Mouse (Mus musculus) bone marrow, adult 2 months (tissue): ENCODE measurements around the gene Tango6. TPM values are rescaled to one million over a fixed set of nuclear protein-coding genes. Genes with fewer than 3 reads are reported as not detected.

Source experiments
- H3K27ac ChIP-seq: fragments of 200-500 bp; 2 replicates; pipeline ENCODE4 v1.5.1; 2012; ENCODE audit warnings: low read depth, mild to moderate bottlenecking, control low read depth, inconsistent platforms, low read length; ENCODE audit not compliant: control insufficient read depth, poor library complexity, insufficient read depth
- H3K4me1 ChIP-seq: fragments of 200-500 bp; 2 replicates; pipeline ENCODE4 v1.6.1; 2011; ENCODE audit warnings: low read length; ENCODE audit not compliant: control insufficient read depth, insufficient read depth
- H3K4me3 ChIP-seq: fragments of 200-500 bp; replicated peaks from 2 replicates; pipeline ENCODE3; 2011; ENCODE audit warnings: mild to moderate bottlenecking, low read depth, low read length, control low read depth; ENCODE audit not compliant: control insufficient read depth
- CTCF ChIP-seq: fragments of 200-500 bp; IDR thresholded peaks from 2 replicates; pipeline ENCODE4 v1.5.1; 2011; ENCODE audit warnings: low read length, control low read depth; ENCODE audit not compliant: control insufficient read depth, insufficient read depth
- POLR2A ChIP-seq: fragments of 200-500 bp; IDR thresholded peaks from 2 replicates; pipeline ENCODE4 v1.6.1; 2011; ENCODE audit warnings: low read depth, mild to moderate bottlenecking, control low read depth, low read length, borderline replicate concordance; ENCODE audit not compliant: control insufficient read depth
- WGBS: fragments of 180-500 bp; shearing (Covaris S2); methylation state at CpG from one replicate; pipeline ENCODE4 v1.1.7; 2018; 5-methylcytosine and 5-hydroxymethylcytosine counted together
- polyA plus RNA-seq: library from polyadenylated mRNA; stranded (reverse); fragments of >200 nt; gene quantifications from 2 replicates; pipeline ENCODE4 v1.2.4, GENCODE M21; 2011; ENCODE audit warnings: low replicate concordance; ENCODE audit not compliant: missing spikeins, insufficient read depth, insufficient read length

The Tango6 gene
- polyA plus RNA-seq, 1 experiment, result 3.2 TPM

DNA sequence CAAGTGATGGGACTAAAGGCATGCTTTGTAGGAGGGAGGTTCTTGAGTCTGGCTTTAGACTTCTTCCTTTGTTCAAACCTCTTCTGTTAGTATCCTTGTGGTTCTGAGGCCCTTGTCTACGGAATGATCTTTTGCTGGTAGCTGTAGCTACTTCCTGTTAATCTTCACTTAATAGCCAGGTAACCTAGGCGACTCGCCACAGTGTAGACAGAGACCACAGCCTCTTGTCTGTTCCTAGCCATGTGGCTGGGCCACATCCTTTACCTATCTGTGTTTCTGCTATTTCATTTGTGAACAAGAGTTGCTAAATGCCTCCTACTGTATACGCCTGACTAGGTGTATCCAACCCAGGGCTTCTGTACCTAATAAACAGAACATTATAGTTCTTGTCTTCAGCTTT is 39.8 kb upstream of the Tango6 start:
- 12% methylated on average over 4 of the region's 4 CpGs for WGBS
- Histone ChIP-seq H3K4me1 (no peaks in the 10 kb centered on the region), H3K4me3 (no peak overlapping the region), H3K27ac (no peak overlapping the region)
- no peak for TF ChIP-seq CTCF
- no peak for TF ChIP-seq POLR2A

DNA sequence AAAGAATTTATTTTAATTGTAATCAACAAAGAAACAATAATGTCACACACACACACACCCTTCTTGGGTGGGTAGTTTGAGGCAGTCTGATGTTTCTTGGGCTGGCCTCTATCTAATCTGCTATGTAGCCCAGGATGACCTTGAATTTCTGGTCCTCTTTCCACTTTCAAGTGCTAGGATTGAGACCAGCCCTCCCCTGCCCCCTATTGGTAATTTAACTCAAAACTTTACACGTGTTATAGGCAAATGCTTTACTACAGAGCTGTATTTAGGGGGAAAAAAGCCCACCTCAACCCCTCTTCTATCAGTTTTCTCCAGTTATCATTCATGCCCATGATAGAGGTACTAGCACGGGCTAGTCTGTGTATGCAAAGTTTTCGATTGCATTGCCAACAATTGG is 37.9 kb upstream of the Tango6 start:
- H3K4me3 ChIP-seq, result no peak overlapping the region
- TF ChIP-seq CTCF (no peak), POLR2A (no peak)
- 60% methylated on average over 3 of the region's 3 CpGs for WGBS
- H3K4me1 ChIP-seq, result no peaks in the 10 kb centered on the region
- H3K27ac ChIP-seq, result no peak overlapping the region

DNA sequence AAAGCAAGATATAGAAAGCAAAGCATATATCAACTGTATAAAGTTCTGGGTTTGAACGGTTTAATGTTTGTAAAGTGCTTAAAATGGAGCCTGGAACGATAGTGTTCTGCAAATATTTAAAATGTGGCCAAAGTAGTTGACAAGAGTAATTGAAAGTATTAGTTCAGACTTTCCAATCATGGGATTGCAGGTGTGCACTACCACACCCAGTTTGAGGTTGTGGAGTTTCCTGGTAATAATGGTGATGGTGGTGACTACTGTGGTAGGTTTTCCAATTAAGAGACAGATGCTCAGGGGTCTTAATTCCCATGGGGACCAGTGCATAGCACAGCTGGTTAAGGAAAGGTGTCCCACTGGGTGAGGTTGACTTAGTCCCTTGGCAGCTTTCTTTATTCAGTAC is 36.7 kb upstream of the Tango6 start:
- H3K27ac ChIP-seq, result no peak overlapping the region
- TF ChIP-seq CTCF (no peak), POLR2A (no peak)
- H3K4me1 ChIP-seq, result no peaks in the 10 kb centered on the region
- no peak overlapping the region for H3K4me3 ChIP-seq
- WGBS, result 81% methylated on average over 2 of the region's 2 CpGs

DNA sequence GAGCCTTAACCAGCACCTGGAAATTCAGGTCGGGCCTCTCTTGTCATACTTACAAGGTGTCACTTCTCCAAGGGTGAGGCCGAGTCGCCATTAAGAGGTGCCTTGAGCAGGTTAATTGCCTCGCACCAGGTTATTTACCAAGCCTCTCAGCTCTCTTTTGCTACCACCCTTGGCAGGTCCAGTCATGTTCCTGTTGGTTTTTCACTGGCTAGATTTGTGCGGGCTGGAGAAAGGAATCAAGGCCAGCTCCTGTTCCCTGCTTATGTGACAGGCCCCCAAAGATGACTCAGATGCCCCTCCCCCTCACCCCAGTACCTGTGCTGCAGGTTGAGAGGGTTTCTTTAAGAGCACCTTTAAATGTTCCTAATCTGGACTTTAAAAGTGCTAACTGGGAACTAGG is 36.1 kb upstream of the Tango6 start:
- Histone ChIP-seq H3K4me3 (no peak overlapping the region), H3K4me1 (no peaks in the 10 kb centered on the region), H3K27ac (no peak overlapping the region)
- 79% methylated on average over 5 of the region's 5 CpGs for WGBS
- no peak for TF ChIP-seq POLR2A
- TF ChIP-seq CTCF, result no peak

DNA sequence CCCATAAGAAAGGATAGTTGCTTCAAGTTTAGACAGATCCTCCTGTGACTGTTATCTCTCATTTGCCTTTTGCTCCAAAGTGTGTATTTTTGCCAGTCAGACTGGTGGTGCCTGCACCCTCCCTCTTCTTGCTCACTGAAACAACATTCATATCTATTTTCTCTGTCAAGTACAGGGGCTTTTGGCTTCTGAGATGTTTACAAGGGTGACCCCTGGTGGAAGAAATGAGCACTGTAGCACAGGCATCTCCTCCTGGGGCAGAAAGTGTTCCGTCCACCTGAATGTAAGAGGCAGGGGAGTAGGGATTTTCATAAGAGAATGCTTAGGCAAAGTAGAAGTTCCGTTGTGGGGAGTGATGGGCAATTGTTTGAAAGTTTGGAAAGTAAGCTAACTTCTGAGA is 35.5 kb upstream of the Tango6 start:
- TF ChIP-seq CTCF (peak; percentile 53), POLR2A (no peak)
- 29% methylated on average over 2 of the region's 2 CpGs for WGBS
- Histone ChIP-seq H3K27ac (no peak overlapping the region), H3K4me1 (no peaks in the 10 kb centered on the region), H3K4me3 (no peak overlapping the region)

DNA sequence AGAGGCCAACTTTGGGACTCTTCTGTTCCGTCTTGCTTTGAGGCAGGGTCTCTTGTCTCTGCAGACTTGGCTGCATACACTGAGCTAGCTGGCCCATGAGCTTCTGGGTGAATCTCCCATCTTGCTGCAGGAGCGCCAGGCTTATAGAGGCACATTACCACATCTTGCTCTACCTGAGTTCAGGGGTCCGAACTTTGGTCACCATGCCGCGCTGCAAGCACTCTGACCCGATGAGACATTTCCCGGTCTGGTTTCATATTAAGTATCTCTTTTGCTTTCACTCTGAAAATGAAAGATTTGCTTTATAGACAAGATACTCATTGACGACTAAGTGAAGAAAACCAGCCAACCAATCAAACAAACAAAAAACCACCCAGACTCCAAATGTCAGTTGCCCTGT is 34.4 kb upstream of the Tango6 start:
- WGBS, result 88% methylated on average over 8 of the region's 8 CpGs
- no peaks in the 10 kb centered on the region for H3K4me1 ChIP-seq
- TF ChIP-seq CTCF, result no peak
- no peak for TF ChIP-seq POLR2A
- H3K27ac ChIP-seq, result no peak overlapping the region
- H3K4me3 ChIP-seq, result no peak overlapping the region

DNA sequence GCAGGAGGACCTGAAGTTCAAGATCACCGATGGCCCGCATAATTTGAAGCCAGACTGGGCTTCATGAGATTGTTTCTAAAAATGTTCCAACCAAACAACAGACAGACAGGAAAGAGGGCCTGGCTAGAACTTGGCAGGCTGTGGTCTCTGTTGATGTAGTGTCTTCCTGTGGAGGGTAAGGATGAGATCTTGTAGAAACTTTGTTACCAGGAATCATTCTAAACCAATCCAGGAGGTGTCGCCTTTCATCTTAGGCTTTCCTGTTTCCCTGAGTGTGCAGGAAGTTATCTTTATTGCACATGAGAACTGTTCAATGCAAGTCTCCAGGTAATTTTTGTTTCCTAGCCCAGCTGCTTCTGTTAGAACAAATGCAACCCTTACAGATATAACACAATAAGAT is 30.9 kb upstream of the Tango6 start:
- H3K27ac ChIP-seq, result no peak overlapping the region
- 14% methylated on average over 3 of the region's 3 CpGs for WGBS
- H3K4me3 ChIP-seq, result no peak overlapping the region
- H3K4me1 ChIP-seq, result no peaks in the 10 kb centered on the region
- TF ChIP-seq POLR2A, result no peak

DNA sequence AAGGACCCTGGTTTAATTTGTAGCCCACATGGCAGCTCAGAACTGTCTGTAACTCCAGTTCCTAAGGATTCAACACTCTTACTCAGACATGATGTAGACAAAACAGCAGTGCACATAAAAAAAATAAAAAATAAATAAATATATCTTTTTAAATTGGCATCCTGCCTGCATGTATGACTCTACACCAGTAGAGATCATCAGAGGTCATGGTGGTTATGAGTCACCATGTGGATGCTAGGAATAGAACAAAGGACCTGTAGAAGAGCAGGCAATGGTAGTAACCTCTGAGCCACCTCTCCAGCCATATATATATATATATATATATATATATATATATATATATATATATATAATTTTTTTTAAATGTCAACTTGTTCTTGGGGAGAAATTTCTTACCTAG is 26.8 kb upstream of the Tango6 start:
- no peak for TF ChIP-seq CTCF
- no peak for TF ChIP-seq POLR2A
- Histone ChIP-seq H3K4me1 (no peaks in the 10 kb centered on the region), H3K27ac (no peak overlapping the region), H3K4me3 (no peak overlapping the region)

DNA sequence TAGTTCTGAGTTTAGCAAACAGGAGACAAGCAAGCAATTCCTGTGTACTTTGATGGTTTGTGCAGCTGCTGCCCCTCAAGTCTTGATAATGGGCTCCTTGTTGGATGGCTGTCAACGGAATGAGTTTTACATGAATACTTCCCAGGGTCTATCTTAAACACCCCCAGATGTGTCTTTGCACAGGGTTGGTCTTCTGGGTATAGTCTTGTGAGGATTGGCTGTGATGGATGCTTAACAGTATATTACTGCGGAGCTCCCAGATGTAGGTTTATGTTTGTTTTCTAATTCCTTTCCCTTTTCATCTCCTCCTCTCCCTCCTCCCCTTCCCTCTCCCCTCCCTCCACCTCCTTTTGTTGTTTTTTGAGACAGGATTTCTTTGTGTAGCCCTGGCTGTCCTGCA is 10.1 kb upstream of the Tango6 start:
- H3K4me3 ChIP-seq, result no peak overlapping the region

DNA sequence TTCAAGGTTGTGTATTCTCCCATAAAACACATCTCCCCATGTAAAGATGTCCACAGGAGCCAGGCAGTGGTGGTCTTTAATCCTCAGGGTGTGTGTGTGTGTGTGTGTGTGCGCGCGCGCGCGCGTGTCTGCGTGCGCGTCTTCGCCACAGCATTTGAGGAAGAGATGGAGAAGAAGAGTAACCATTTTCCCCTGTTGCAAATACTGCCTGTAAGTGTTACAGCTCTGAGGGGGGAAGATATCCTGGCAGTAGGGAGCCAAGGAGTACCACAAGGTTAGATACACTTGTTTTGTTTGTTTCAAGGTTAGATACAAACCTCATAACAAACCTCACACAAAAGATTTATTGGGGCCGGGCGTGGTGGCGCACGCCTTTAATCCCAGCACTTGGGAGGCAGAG is 8.6 kb upstream of the Tango6 start:
- Histone ChIP-seq H3K4me1 (no peaks in the 10 kb centered on the region), H3K27ac (no peak overlapping the region), H3K4me3 (no peak overlapping the region)
- 93% methylated on average over 15 of the region's 15 CpGs for WGBS
- no peak for TF ChIP-seq CTCF

More for the DNA sequence above, 10.1 kb upstream of the Tango6 start:
- H3K4me1 ChIP-seq, result no peaks in the 10 kb centered on the region
- no peak for TF ChIP-seq CTCF
- no peak for TF ChIP-seq POLR2A
- H3K27ac ChIP-seq, result no peak overlapping the region
- WGBS, result 76% methylated on average over 2 of the region's 2 CpGs
